Comparison of ENCODE assay signal across 36 mouse cellular contexts in the genomic region with DNA sequence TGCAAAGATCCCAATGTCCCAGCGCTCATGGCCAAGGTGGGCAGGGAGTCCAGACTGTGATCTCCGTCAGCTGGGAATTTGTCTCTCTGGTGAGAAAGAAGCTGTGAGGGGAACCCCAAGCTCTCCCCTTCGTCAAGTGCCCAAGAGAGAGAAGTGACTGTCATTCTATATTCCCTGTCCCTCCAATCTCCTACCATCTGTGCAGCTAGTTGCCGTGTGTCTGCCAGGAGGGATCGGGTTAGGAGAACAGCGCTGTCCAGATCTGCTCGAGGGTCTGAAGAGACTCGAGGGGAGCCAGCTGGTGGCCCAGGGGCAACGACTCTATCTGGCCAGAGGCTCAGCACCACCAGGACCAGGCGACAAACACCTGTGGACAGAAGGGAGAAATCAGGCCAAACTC. TPM values are rescaled to one million over a fixed set of nuclear protein-coding genes. Genes with fewer than 3 reads are reported as not detected.
"Had no signal": no experiment of that assay in that cellular context is flagged by ENCODE, and none has a peak within 500 bp of the region (broad histone marks: within the 10 kb centered on the region; RNA-seq: fewer than 3 reads in every experiment).

No protein-coding gene starts in this region.

- H3K9ac ChIP-seq: liver, embryonic 13.5 days had no signal

- H3K27ac ChIP-seq: hindbrain, embryonic 13.5 days; hindbrain, embryonic 15.5 days; hindbrain, postnatal 0 days; intestine, embryonic 15.5 days; kidney, embryonic 15.5 days; kidney, postnatal 0 days; layer of hippocampus, adult 2 months; left cerebral cortex, adult 2 months; limb, embryonic 10.5 days; limb, embryonic 12.5 days; liver, embryonic 13.5 days had no signal

- H3K9me3 ChIP-seq: heart, embryonic 10.5 days; hindbrain, embryonic 13.5 days; hindbrain, embryonic 15.5 days; intestine, embryonic 15.5 days; kidney, embryonic 15.5 days; limb, embryonic 10.5 days; limb, embryonic 12.5 days; liver, embryonic 13.5 days had no signal

- H3K36me3 ChIP-seq: heart, embryonic 10.5 days; heart, embryonic 12.5 days; hindbrain, embryonic 13.5 days; hindbrain, embryonic 15.5 days; intestine, embryonic 15.5 days; kidney, embryonic 15.5 days; limb, embryonic 10.5 days; limb, embryonic 12.5 days; liver, embryonic 13.5 days had no signal

- ATAC-seq: hindbrain, postnatal 0 days had no signal

- DNase-seq: gastrocnemius, postnatal 36 days; kidney, adult 18-20 months; kidney, adult 8-10 months; liver; liver, embryonic 13.5 days had no signal

RNA-seq across cellular contexts. Expression of gene Fam71e2, which starts 5.0 kb away (rescaled TPM):
- total RNA-seq: gastrocnemius, adult 18-20 months; gastrocnemius, adult 8-10 months; gastrocnemius, postnatal 14 days; gastrocnemius, postnatal 36 days; heart, adult 18-20 months; heart, adult 8-10 months; heart, postnatal 10 days; heart, postnatal 25 days; hematopoietic stem cell, adult 5-6 weeks; hindbrain, postnatal 0 days; layer of hippocampus, adult 2 months; layer of hippocampus, postnatal 10 days; layer of hippocampus, postnatal 25 days; left cerebral cortex, adult 2 months; left cerebral cortex, postnatal 14 days; left cerebral cortex, postnatal 36 days had no signal
- polyA plus RNA-seq: heart, embryonic 10.5 days; heart, embryonic 12.5 days; heart, embryonic 14.5 days; heart, embryonic 16.5 days; hindbrain, embryonic 11.5 days; hindbrain, embryonic 13.5 days; hindbrain, embryonic 15.5 days; hindbrain, postnatal 0 days; inflammation-experienced regulatory T-cells, adult 6 months; intestine, embryonic 15.5 days; intestine, postnatal 0 days; kidney, embryonic 15.5 days; kidney, postnatal 0 days; limb, embryonic 10.5 days; limb, embryonic 12.5 days; liver, embryonic 11.5 days; liver, embryonic 13.5 days had no signal

RNA-seq across cellular contexts. Expression of gene Il11, which starts 6.5 kb away (rescaled TPM):
- total RNA-seq: gastrocnemius, adult 8-10 months; gastrocnemius, postnatal 36 days; heart, adult 18-20 months; heart, postnatal 10 days had no signal
- polyA plus RNA-seq: heart, embryonic 14.5 days; inflammation-experienced regulatory T-cells, adult 6 months; limb, embryonic 12.5 days; liver, embryonic 11.5 days had no signal

RNA-seq across cellular contexts. Expression of gene Tmem190, which starts 6.6 kb away (rescaled TPM):
- total RNA-seq: gastrocnemius, adult 18-20 months; gastrocnemius, adult 8-10 months; gastrocnemius, postnatal 14 days; gastrocnemius, postnatal 36 days; heart, adult 18-20 months; heart, adult 8-10 months; heart, postnatal 10 days; heart, postnatal 25 days; hematopoietic stem cell, adult 5-6 weeks; hindbrain, postnatal 0 days; layer of hippocampus, adult 2 months; layer of hippocampus, postnatal 10 days; layer of hippocampus, postnatal 25 days; left cerebral cortex, adult 2 months; left cerebral cortex, postnatal 14 days; left cerebral cortex, postnatal 36 days had no signal
- polyA plus RNA-seq: heart, embryonic 12.5 days; heart, embryonic 14.5 days; heart, embryonic 16.5 days; hindbrain, embryonic 11.5 days; hindbrain, embryonic 13.5 days; hindbrain, embryonic 15.5 days; hindbrain, postnatal 0 days; inflammation-experienced regulatory T-cells, adult 6 months; intestine, postnatal 0 days; kidney, embryonic 15.5 days; limb, embryonic 10.5 days; limb, embryonic 14.5 days had no signal
